Mouse (Mus musculus) embryonic facial prominence, embryonic 11.5 days (tissue): ENCODE data around the gene Hist3h2ba. TPM values are rescaled to one million over a fixed set of nuclear protein-coding genes. Genes with fewer than 3 reads are reported as not detected.
"Not testable (repeated sequence)": the region's sequence is repeated elsewhere in the genome, so short reads cannot be mapped to it uniquely, and the experiment has no call there.

Experiments
- ATAC-seq: fragments of 200-750 bp; cut with Nextera tagmentation; replicated peaks from 2 replicates; pipeline ENCODE4 v1.8.0; 2017; ENCODE audit warnings: low read depth; ENCODE audit not compliant: insufficient number of reproducible peaks, low FRiP score, low TSS enrichment
- DNase-seq: peaks from one replicate; pipeline ENCODE4 v3.0.0-alpha.2; 2015; ENCODE audit warnings: low spot score
- H3K27ac ChIP-seq: fragments of 300-500 bp; sonication (generic); replicated peaks from 2 replicates; pipeline ENCODE4 v1.5.1; 2014; ENCODE audit warnings: mild to moderate bottlenecking, low read depth, low read length, control low read depth
- H3K27me3 ChIP-seq: fragments of 300-500 bp; sonication (generic); 2 replicates; pipeline ENCODE4 v1.6.1; 2014; ENCODE audit warnings: mild to moderate bottlenecking, low read length, moderate library complexity, mixed read lengths; ENCODE audit not compliant: control insufficient read depth, insufficient read depth
- H3K36me3 ChIP-seq: fragments of 300-500 bp; sonication (generic); replicated peaks from 2 replicates; pipeline ENCODE4 v1.6.1; 2014; ENCODE audit warnings: low read depth, mild to moderate bottlenecking, low read length, moderate library complexity, mixed read lengths; ENCODE audit not compliant: control insufficient read depth, insufficient read depth
- H3K4me1 ChIP-seq: fragments of 300-500 bp; sonication (generic); 2 replicates; pipeline ENCODE4 v1.6.1; 2014; ENCODE audit warnings: low read length, mixed read lengths; ENCODE audit not compliant: control insufficient read depth, insufficient read depth
- H3K4me2 ChIP-seq: fragments of 300-500 bp; sonication (generic); 2 replicates; pipeline ENCODE4 v1.6.1; 2014; ENCODE audit warnings: low read depth, mild to moderate bottlenecking, control low read depth, low read length, moderate library complexity
- H3K4me3 ChIP-seq: fragments of 300-500 bp; sonication (generic); 2 replicates; pipeline ENCODE4 v1.5.1; 2014; ENCODE audit warnings: low read depth, low read length, control low read depth
- H3K9ac ChIP-seq: fragments of 300-500 bp; sonication (generic); replicated peaks from 2 replicates; pipeline ENCODE4 v1.6.1; 2014; ENCODE audit warnings: mild to moderate bottlenecking, control low read depth, low read length
- H3K9me3 ChIP-seq: fragments of 300-500 bp; sonication (generic); replicated peaks from 2 replicates; pipeline ENCODE4 v1.6.1; 2016; ENCODE audit warnings: mild to moderate bottlenecking, low read length, inconsistent platforms, mixed read lengths; ENCODE audit not compliant: control insufficient read depth
- WGBS: fragments of 180-500 bp; shearing (Covaris S2); extraction: QIAGEN DNeasy Blood & Tissue Kit; methylation state at CpG from one replicate; pipeline ENCODE4 v1.1.7; 2014; 5-methylcytosine and 5-hydroxymethylcytosine counted together
- polyA plus RNA-seq: library from polyadenylated mRNA; unstranded; fragments of >200 nt; fragmentation: Nextera tagmentation; extraction: Ambion mirVana; gene quantifications from 2 replicates; pipeline ENCODE4 v1.2.1, GENCODE M21; 2014

The Hist3h2ba gene
- polyA plus RNA-seq, 1 experiment from 2014 or later, result 45.1 TPM

- Histone ChIP-seq H3K9ac (no peak overlapping the region; the same call in 1 of the 2 replicates), H3K27me3 (peaks cover 5% of the 10 kb centered on the region; the same call in 1 of the 2 replicates), H3K9me3 (no peaks in the 10 kb centered on the region), H3K27ac (no peak overlapping the region), H3K4me3 (no peak overlapping the region), H3K4me1 (no peaks in the 10 kb centered on the region), H3K4me2 (no peak overlapping the region), H3K36me3 (no peaks in the 10 kb centered on the region)
- ATAC-seq (no peak), DNase-seq (no peak)
- whole genome bisulfite sequencing, result 77% methylated on average over 3 of the region's 3 CpGs
These were observed 1.4 kb upstream of the Hist3h2ba start for GRCm38 (mm10) chr11:58947306-58947705.

- Histone ChIP-seq H3K4me3 (peak overlapping the region; percentile 41), H3K9ac (peak overlapping the region; percentile 53), H3K36me3 (no peaks in the 10 kb centered on the region), H3K27me3 (peaks cover 5% of the 10 kb centered on the region; the same call in 1 of the 2 replicates), H3K4me1 (no peaks in the 10 kb centered on the region), H3K9me3 (no peaks in the 10 kb centered on the region), H3K27ac (peak overlapping the region; percentile 80), H3K4me2 (peak overlapping the region; percentile 60)
- peak; percentile 47; the same call in 1 of the 2 replicates for ATAC-seq
- WGBS, result 17% methylated on average over 23 of the region's 23 CpGs
- peak; percentile 61 for DNase-seq
These were observed 757 bp upstream of the Hist3h2ba start for GRCm38 (mm10) chr11:58947798-58948528.

DNA sequence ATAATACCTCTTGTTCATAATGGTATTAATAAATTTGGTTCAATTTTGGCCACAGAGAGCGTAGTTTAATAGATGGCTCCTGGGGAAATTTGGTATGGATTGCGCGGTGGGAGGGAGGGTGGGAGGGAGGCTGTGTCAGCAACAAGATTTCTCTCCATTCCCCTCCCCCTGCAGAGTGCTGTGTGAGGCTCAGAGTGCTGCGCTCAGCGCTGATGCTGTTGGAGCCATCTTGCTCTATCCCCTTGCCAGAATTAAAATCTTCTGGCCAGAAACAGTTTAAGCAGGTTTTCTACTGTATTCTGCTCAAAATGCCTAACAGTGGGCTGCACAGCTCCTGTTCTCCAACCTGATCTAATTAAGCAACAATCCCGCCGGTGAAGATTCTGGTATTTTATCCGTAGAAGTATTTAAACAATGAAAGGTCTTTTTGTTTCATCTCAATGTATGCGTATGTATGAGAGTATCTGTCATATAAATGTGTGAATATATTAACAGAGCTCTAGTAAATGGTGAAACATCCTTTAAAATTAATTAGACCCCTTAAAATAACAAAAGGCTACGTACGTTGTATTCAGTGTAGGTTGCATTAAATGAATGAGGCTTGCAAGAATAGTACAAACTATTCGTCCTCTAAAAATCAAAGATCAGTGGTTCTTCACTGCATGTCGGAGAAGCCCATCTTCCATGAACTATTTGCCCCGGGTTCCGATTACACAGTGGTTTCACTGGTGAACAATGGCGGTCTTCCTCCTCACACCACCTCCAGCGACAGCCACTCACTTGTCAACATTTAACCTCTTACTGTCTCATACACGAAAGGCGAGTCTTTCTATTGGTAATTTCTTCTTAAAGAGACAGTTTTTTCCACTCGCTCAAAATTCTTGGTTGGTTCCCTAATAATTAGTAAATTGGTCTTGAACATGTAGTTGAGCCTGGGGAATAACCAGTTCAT lies 1.0 kb downstream of the Hist3h2ba start:
- WGBS, result 6% methylated on average over 20 of the region's 20 CpGs
- no peaks in the 10 kb centered on the region for H3K36me3 ChIP-seq
- peak overlapping the region; percentile 66 for H3K4me2 ChIP-seq
- no peaks in the 10 kb centered on the region for H3K9me3 ChIP-seq
- no peaks in the 10 kb centered on the region for H3K4me1 ChIP-seq
- peaks cover 5% of the 10 kb centered on the region; the same call in 1 of the 2 replicates for H3K27me3 ChIP-seq
- peak overlapping the region; percentile 75 for H3K9ac ChIP-seq
- peak overlapping the region; percentile 41 for H3K4me3 ChIP-seq
- DNase-seq, result peak; percentile 77
- ATAC-seq, result 0 out of 2 replicates have a peak, but pooled peaks have one; percentile 24
- H3K27ac ChIP-seq, result peak overlapping the region; percentile 91

DNA sequence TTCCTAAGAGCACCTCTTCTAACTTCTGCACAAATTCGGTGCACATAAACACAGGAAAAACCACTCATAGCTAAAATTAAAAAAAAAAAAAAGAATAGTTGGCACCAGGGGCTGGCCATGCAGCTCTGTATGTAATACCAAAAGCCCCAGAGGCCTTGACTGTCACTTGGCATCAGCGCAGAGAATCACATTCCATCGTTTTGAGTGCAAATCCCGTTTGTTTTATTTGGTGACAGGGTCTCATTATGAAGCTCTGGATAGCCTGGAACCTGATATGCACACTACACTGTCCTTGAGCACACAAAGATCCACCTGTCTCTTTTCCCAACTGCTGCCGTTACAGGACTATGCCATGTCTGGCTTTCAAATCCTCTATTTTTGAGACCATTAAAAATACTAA lies 2.5 kb downstream of the Hist3h2ba start:
- Histone ChIP-seq H3K27me3 (peaks cover 5% of the 10 kb centered on the region; the same call in 1 of the 2 replicates), H3K9me3 (no peaks in the 10 kb centered on the region), H3K4me1 (no peaks in the 10 kb centered on the region), H3K27ac (no peak overlapping the region), H3K36me3 (no peaks in the 10 kb centered on the region), H3K9ac (no peak overlapping the region), H3K4me2 (no peak overlapping the region), H3K4me3 (no peak overlapping the region)
- DNase-seq (no peak), ATAC-seq (no peak)
- WGBS, result 70% methylated on average over 5 of the region's 5 CpGs

DNA sequence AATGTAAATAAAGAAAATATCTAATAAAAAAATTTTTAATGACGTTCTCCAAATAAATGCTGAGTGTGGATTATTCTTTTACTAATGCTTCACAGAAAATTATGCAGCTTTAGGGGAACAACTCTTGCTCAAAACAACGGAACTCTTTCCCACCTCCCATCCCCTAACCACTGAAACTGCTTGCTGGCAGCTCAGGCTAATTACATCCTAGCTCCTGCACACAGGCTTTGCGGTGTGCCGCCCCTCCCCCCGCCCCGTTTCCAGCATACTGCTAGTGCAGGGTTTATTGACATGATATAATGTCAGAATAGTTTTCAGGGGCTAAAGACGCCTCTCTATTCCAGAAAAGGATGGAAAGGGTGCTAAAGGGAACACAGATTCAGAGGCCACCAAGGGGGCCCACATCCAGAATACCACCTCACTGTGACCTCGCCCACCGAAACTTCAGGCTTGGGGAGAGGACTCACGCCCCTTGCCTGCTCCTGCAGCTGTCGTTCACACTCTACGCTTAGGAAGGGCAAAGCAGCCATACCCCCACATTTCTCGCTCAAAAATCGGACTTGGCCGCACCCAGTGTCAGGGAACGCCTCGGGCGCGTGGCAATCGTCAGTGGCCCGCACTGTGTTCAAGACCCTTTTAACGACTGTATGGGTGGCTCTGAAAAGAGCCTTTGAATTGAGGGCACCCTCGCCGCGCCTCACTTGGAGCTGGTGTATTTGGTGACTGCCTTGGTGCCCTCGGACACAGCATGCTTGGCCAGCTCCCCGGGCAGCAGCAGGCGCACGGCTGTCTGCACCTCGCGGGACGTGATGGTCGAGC lies 4.8 kb downstream of the Hist3h2ba start:
- Histone ChIP-seq H3K4me1 (no peaks in the 10 kb centered on the region), H3K36me3 (no peaks in the 10 kb centered on the region), H3K27ac (peak overlapping the region; percentile 78), H3K9me3 (no peaks in the 10 kb centered on the region), H3K4me2 (peak overlapping the region; percentile 82), H3K27me3 (peaks cover 5% of the 10 kb centered on the region; the same call in 1 of the 2 replicates), H3K4me3 (peak overlapping the region; percentile 42), H3K9ac (peak overlapping the region; percentile 69)
- peak; percentile 64 for DNase-seq
- ATAC-seq, result peak; percentile 6; the same call in 1 of the 2 replicates
- WGBS, result 1% methylated on average over 33 of the region's 33 CpGs

GRCm38 (mm10) chr11:58954170-58954419 lies 5.4 kb downstream of the Hist3h2ba start:
- peak overlapping the region; percentile 78; the same call in 1 of the 2 replicates for H3K27ac ChIP-seq
- peak; percentile 10; the same call in 1 of the 2 replicates for ATAC-seq
- H3K36me3 ChIP-seq, DNase-seq, H3K9me3 ChIP-seq, H3K27me3 ChIP-seq, H3K4me1 ChIP-seq: not testable (repeated sequence)
- H3K9ac ChIP-seq, result peak overlapping the region; percentile 69
- 0% methylated on average over 14 of the region's 17 CpGs for WGBS
- peak overlapping the region; percentile 82 for H3K4me2 ChIP-seq
- peak overlapping the region; percentile 42 for H3K4me3 ChIP-seq

- no peaks in the 10 kb centered on the region for H3K36me3 ChIP-seq
- WGBS, result under 1% methylated on average over 49 of the region's 49 CpGs
- H3K4me2 ChIP-seq, result peak within 1 kb of the TSS; percentile 82
- DNase-seq, result peak; percentile 98
- no peaks in the 10 kb centered on the region; the same call in 1 of the 2 replicates for H3K4me1 ChIP-seq
- H3K9ac ChIP-seq, result peak within 1 kb of the TSS; percentile 83
- H3K4me3 ChIP-seq, result peak within 1 kb of the TSS; percentile 62
- peak within 1 kb of the TSS; percentile 97 for H3K27ac ChIP-seq
- ATAC-seq, result peak; percentile 75
- peaks cover 5% of the 10 kb centered on the region; the same call in 1 of the 2 replicates for H3K27me3 ChIP-seq
- H3K9me3 ChIP-seq, result no peaks in the 10 kb centered on the region
These were observed 5.9 kb downstream of the Hist3h2ba start, which contains the start of the genes Hist3h2a and Trim17 for GRCm38 (mm10) chr11:58954420-58955142. Gene Hist3h2a (plus strand): TSS chr11:58954685. Gene Trim17 (plus strand): TSS chr11:58954685.
